Mouse (Mus musculus) liver, postnatal 0 days (tissue): Measurements from ENCODE around the gene Nkiras1. TPM values are rescaled to one million over a fixed set of nuclear protein-coding genes. Genes with fewer than 3 reads are reported as not detected.

Experiments used
- ATAC-seq: fragments of 200-750 bp; cut with Nextera tagmentation; 2 replicates; pipeline ENCODE4 v1.8.0; 2017; ENCODE audit warnings: mild to moderate bottlenecking, moderate library complexity
- DNase-seq: peaks from one replicate; pipeline ENCODE4 v3.0.0-alpha.2; 2016
- H3K27ac ChIP-seq: fragments of 300-500 bp; sonication (generic); 2 replicates; pipeline ENCODE4 v1.5.1; 2014; ENCODE audit warnings: antibody characterized with exemption, moderate library complexity, mild to moderate bottlenecking, low read depth
- H3K27me3 ChIP-seq: fragments of 300-500 bp; sonication (generic); 2 replicates; pipeline ENCODE4 v1.6.1; 2014; ENCODE audit warnings: low read length, control low read depth, mixed read lengths; ENCODE audit not compliant: insufficient read depth
- H3K36me3 ChIP-seq: fragments of 300-500 bp; sonication (generic); replicated peaks from 2 replicates; pipeline ENCODE4 v1.6.1; 2014; ENCODE audit warnings: mild to moderate bottlenecking, control low read depth, low read length, moderate library complexity, mixed read lengths; ENCODE audit not compliant: insufficient read depth
- H3K4me1 ChIP-seq: fragments of 300-500 bp; sonication (generic); 2 replicates; pipeline ENCODE4 v1.6.1; 2014; ENCODE audit warnings: antibody characterized with exemption, mild to moderate bottlenecking, control low read depth; ENCODE audit not compliant: insufficient read depth
- H3K4me2 ChIP-seq: fragments of 300-500 bp; sonication (generic); 2 replicates; pipeline ENCODE4 v1.6.1; 2014; ENCODE audit warnings: low read depth, mild to moderate bottlenecking, low read length, moderate library complexity, mixed read lengths
- H3K4me3 ChIP-seq: fragments of 300-500 bp; sonication (generic); 2 replicates; pipeline ENCODE4 v1.5.1; 2014; ENCODE audit warnings: low read depth, low read length
- H3K9ac ChIP-seq: fragments of 300-500 bp; sonication (generic); replicated peaks from 2 replicates; pipeline ENCODE4 v1.6.1; 2014; ENCODE audit warnings: mild to moderate bottlenecking, moderate library complexity
- H3K9me3 ChIP-seq: fragments of 300-500 bp; sonication (generic); 2 replicates; pipeline ENCODE4 v1.6.1; 2016; ENCODE audit warnings: mild to moderate bottlenecking, control low read depth, low read length, mixed read lengths
- CTCF ChIP-seq: sonication (generic); IDR thresholded peaks from 2 replicates; pipeline ENCODE4 v1.5.1; 2016; ENCODE audit warnings: antibody characterized with exemption, low read depth
- EP300 ChIP-seq: IDR thresholded peaks from 2 replicates; pipeline ENCODE4 v1.6.1; 2016; ENCODE audit warnings: antibody characterized with exemption, low read depth, mild to moderate bottlenecking
- WGBS: fragments of 180-500 bp; shearing (Covaris S2); extraction: QIAGEN DNeasy Blood & Tissue Kit; methylation state at CpG from one replicate; pipeline ENCODE4 v1.1.7; 2014; ENCODE audit not compliant: insufficient replicate concordance; 5-methylcytosine and 5-hydroxymethylcytosine counted together
- polyA plus RNA-seq: library from polyadenylated mRNA; unstranded; fragments of >200 nt; fragmentation: Nextera tagmentation; extraction: Ambion mirVana; gene quantifications from 2 replicates; pipeline ENCODE4 v1.2.1, GENCODE M21; 2015

Nkiras1 gene
- polyA plus RNA-seq, 1 experiment from 2014 or later = 20.1 TPM

- Histone ChIP-seq H3K27me3 (no peaks in the 10 kb centered on the region), H3K4me3 (peak overlapping the region; percentile 72), H3K27ac (peak overlapping the region; percentile 88), H3K9ac (peak overlapping the region; percentile 88), H3K9me3 (no peaks in the 10 kb centered on the region), H3K4me2 (peak overlapping the region; percentile 94), H3K36me3 (0 out of 2 replicates have a peak, but pooled peaks cover 2% of the 10 kb centered on the region), H3K4me1 (peaks cover 10% of the 10 kb centered on the region)
- WGBS = 2% methylated on average over 63 of the region's 99 CpGs
- peak; percentile 75 for ATAC-seq
- TF ChIP-seq CTCF (no peak), EP300 (no peak)
- peak; percentile 45 for DNase-seq
Observed at GRCm38 (mm10) chr14:18330789-18331692, 60.1 kb downstream of the Nkiras1 start.

GRCm38 (mm10) chr14:18331693-18332131 lies 60.8 kb downstream of the Nkiras1 start, which contains the start of gene Ube2e1:
Ube2e1 (minus strand) TSS chr14:18331859.
- H3K4me2 ChIP-seq = peak within 1 kb of the TSS; percentile 94
- H3K9ac ChIP-seq = peak within 1 kb of the TSS; percentile 88
- peak within 1 kb of the TSS; percentile 72 for H3K4me3 ChIP-seq
- DNase-seq (peak; percentile 82), ATAC-seq (peak; percentile 89)
- H3K9me3 ChIP-seq = no peaks in the 10 kb centered on the region
- no peak for TF ChIP-seq EP300
- no peak for TF ChIP-seq CTCF
- peaks cover 10% of the 10 kb centered on the region for H3K4me1 ChIP-seq
- peak within 1 kb of the TSS; percentile 88 for H3K27ac ChIP-seq
- no peaks in the 10 kb centered on the region for H3K27me3 ChIP-seq
- H3K36me3 ChIP-seq = no peaks in the 10 kb centered on the region
- WGBS = 1% methylated on average over 24 of the region's 39 CpGs

Other genes with a start within 250 kb of the Nkiras1 start
- gene Nr1d2, start 32.0 kb upstream of the Nkiras1 start, polyA plus RNA-seq = 6.2 and 6.5 TPM in 2 replicates
- gene Rpl15, start 255 bp downstream of the Nkiras1 start, polyA plus RNA-seq = 224 and 240 TPM in 2 replicates
- gene Ube2e1, start 60.7 kb downstream of the Nkiras1 start, polyA plus RNA-seq = 40.8 and 43.5 TPM in 2 replicates